24 mouse cellular contexts compared by ENCODE assay signal in the genomic region with DNA sequence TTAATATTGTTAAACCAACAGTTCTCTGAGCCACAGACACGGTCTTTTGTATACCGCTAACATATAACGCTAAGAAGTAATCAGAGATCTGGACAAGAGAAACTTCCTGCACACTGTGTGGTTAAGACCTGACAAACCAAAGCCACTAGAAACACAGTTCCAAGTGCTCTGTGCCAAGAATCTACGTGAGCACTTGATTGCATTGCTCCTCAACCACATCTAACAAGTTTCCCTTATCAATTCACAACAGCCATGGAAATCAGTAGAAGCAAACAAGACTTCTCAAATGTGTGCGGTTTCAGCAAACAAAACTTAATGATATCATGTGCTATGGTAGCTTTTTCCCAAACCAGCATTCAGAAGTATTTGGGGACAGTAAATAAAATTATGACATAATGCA. TPM values are rescaled to one million over a fixed set of nuclear protein-coding genes. Genes with fewer than 3 reads are reported as not detected.
DNase-seq lines count a peak whose midpoint lies in the region; ATAC-seq and TF ChIP-seq lines count a peak whose summit lies in the region.
"Had no signal": no experiment of that assay in that cellular context is flagged by ENCODE, and none has a peak within 500 bp of the region (broad histone marks: within the 10 kb centered on the region; RNA-seq: fewer than 3 reads in every experiment).

No protein-coding gene starts in this region.

- 28% methylated on average over 5 of the region's 5 CpGs for WGBS in liver, embryonic 13.5 days (ENCODE audit: insufficient replicate concordance)

- no peak overlapping the region for H3K27ac ChIP-seq in MEL (ENCODE audit: control insufficient read depth, low read depth, low read length)
- no peak overlapping the region for H3K27ac ChIP-seq in liver, embryonic 13.5 days
- H3K27ac ChIP-seq in gastrocnemius, adult 2 months, result no peak overlapping the region
- H3K27ac ChIP-seq: forebrain, embryonic 10.5 days; heart, embryonic 15.5 days; hindbrain, embryonic 14.5 days; layer of hippocampus, adult 2 months; stomach, embryonic 15.5 days had no signal

- H3K4me3 ChIP-seq in MEL (ENCODE audit: control insufficient read depth in 1 of 2, insufficient read depth in 1 of 2, low read depth in 2 of 2, low read length in 2 of 2), result no peak overlapping the region
- H3K4me3 ChIP-seq in liver, embryonic 13.5 days (replicated peaks), result no peak overlapping the region
- H3K4me3 ChIP-seq in gastrocnemius, adult 2 months, result no peak overlapping the region
- H3K4me3 ChIP-seq: forebrain, embryonic 10.5 days; heart, embryonic 15.5 days; layer of hippocampus, adult 2 months; stomach, embryonic 15.5 days had no signal

- no peaks in the 10 kb centered on the region for H3K27me3 ChIP-seq in MEL (ENCODE audit: control insufficient read depth in 1 of 2, insufficient read depth in 2 of 2, low read length in 2 of 2)
- H3K27me3 ChIP-seq in liver, embryonic 13.5 days, result no peaks in the 10 kb centered on the region
- H3K27me3 ChIP-seq: heart, embryonic 15.5 days; stomach, embryonic 15.5 days had no signal

- ATAC-seq in liver, embryonic 13.5 days (ENCODE audit: low read depth), result peak; percentile 55; the same call in 1 of the 2 replicates
- ATAC-seq in megakaryocyte-erythroid progenitor cell, adult 5-6 weeks (replicated peaks; ENCODE audit: low FRiP score, low TSS enrichment, poor library complexity, severe bottlenecking), result peak; percentile 92
- ATAC-seq in activated CD4-positive, CD25-positive, alpha-beta regulatory T cell, adult 4 months, result no peak
- ATAC-seq: forebrain, postnatal 0 days had no signal

- no peak for TF ChIP-seq CTCF in MEL (IDR thresholded peaks at IDR 0.05 in 2 of 3, conservative IDR thresholded peaks at IDR 0.05 in 1 of 3; ENCODE audit: control insufficient read depth in 1 of 3, insufficient read depth in 1 of 3, low read depth in 2 of 3, low read length in 3 of 3, poor library complexity in 1 of 3, severe bottlenecking in 1 of 3)
- no peak for TF ChIP-seq CTCF in gastrocnemius, adult 2 months (IDR thresholded peaks at IDR 0.05)

- H3K4me2 ChIP-seq in liver, embryonic 13.5 days, result no peak overlapping the region
- H3K4me2 ChIP-seq: heart, embryonic 15.5 days; hindbrain, embryonic 14.5 days; midbrain, embryonic 11.5 days; stomach, embryonic 15.5 days had no signal

- intact Hi-C loops in gastrocnemius, adult 2 months (cut with DNase I), result no loop called here

- H3K9me3 ChIP-seq in MEL (replicated peaks; ENCODE audit: insufficient read depth, low read length), result no peaks in the 10 kb centered on the region
- no peaks in the 10 kb centered on the region for H3K9me3 ChIP-seq in liver, embryonic 13.5 days (replicated peaks)
- H3K9me3 ChIP-seq: forebrain, embryonic 10.5 days; heart, embryonic 15.5 days; stomach, embryonic 15.5 days had no signal

- H3K79me2 ChIP-seq in MEL (ENCODE audit: control insufficient read depth, insufficient read depth, low read length, poor library complexity), result no peaks in the 10 kb centered on the region

- H3K9ac ChIP-seq in MEL (ENCODE audit: control insufficient read depth, low read depth, low read length, poor library complexity, severe bottlenecking), result no peak overlapping the region
- H3K9ac ChIP-seq in liver, embryonic 13.5 days, result no peak overlapping the region
- H3K9ac ChIP-seq: forebrain, postnatal 0 days; heart, embryonic 15.5 days; hindbrain, embryonic 14.5 days; stomach, embryonic 15.5 days had no signal

- no peak for TF ChIP-seq POLR2A in MEL (IDR thresholded peaks at IDR 0.05; ENCODE audit: control insufficient read depth in 1 of 2, insufficient read depth in 1 of 2, low read depth in 1 of 2, low read length in 2 of 2, poor library complexity in 1 of 2)

- TF ChIP-seq EP300 in MEL (IDR thresholded peaks at IDR 0.05; ENCODE audit: low read depth in 1 of 2, low read length in 2 of 2), result peak; percentile 86 to 93

- H3K36me3 ChIP-seq in MEL (ENCODE audit: control insufficient read depth in 1 of 2, insufficient read depth in 2 of 2, low read length in 2 of 2), result peaks cover 0 to 21% of the 10 kb centered on the region in 2 experiments; a peak in 2 of 4 replicates
- H3K36me3 ChIP-seq in liver, embryonic 13.5 days, result peaks cover 48% of the 10 kb centered on the region

- TF ChIP-seq RAD21 in MEL (IDR thresholded peaks at IDR 0.05; ENCODE audit: low read depth, low read length), result no peak

- DNase-seq in 416B (ENCODE audit: low read depth) (peak; percentile 94), MEL (ENCODE audit: low read depth, low spot score) (peak; percentile 95)
- no peak for DNase-seq in liver, embryonic 13.5 days
- DNase-seq in gastrocnemius, adult 2 months, result no peak
- no peak for DNase-seq in adrenal gland, adult (ENCODE audit: inconsistent age in 2 of 2, low spot score in 1 of 2)
- DNase-seq: cerebellum, adult 11-12 months; cerebellum, postnatal 10 days; forebrain, postnatal 0 days; gastrocnemius, postnatal 36 days; heart, postnatal 36 days; kidney, adult 9 months; kidney, postnatal 14 days; lung, postnatal 4 days; right cerebral cortex, postnatal 4 days had no signal

- H3K4me1 ChIP-seq in MEL (ENCODE audit: control insufficient read depth in 1 of 2, insufficient read depth in 2 of 2, low read length in 2 of 2), result peaks cover 3 to 18% of the 10 kb centered on the region in 2 experiments; a peak in 3 of 4 replicates
- H3K4me1 ChIP-seq in liver, embryonic 13.5 days (replicated peaks), result peaks cover 12% of the 10 kb centered on the region
- H3K4me1 ChIP-seq: forebrain, embryonic 10.5 days; heart, embryonic 15.5 days; stomach, embryonic 15.5 days had no signal

TF ChIP-seq in MEL, 35 proteins besides CTCF, POLR2A, EP300 and RAD21 (continues in another document):
- no peak for TF ChIP-seq NRF1 (IDR thresholded peaks at IDR 0.05; ENCODE audit: insufficient read depth, low read depth, low read length, poor library complexity, severe bottlenecking)
- peak; percentile 81 for TF ChIP-seq MAX (IDR thresholded peaks at IDR 0.05; ENCODE audit: low read length)
- TF ChIP-seq MAZ (IDR thresholded peaks at IDR 0.05; ENCODE audit: low read depth, low read length), result no peak
- TF ChIP-seq MAFK (IDR thresholded peaks at IDR 0.05; ENCODE audit: borderline replicate concordance, low read depth, low read length), result peak; percentile 92
- peak; percentile 55; the same call in 1 of the 2 replicates for TF ChIP-seq ZNF384 (IDR thresholded peaks at IDR 0.05; ENCODE audit: low read depth, low read length)
- TF ChIP-seq USF1 (IDR thresholded peaks at IDR 0.05; ENCODE audit: low read depth, low read length), result no peak
- peak; percentile 96 for TF ChIP-seq GATA1 (IDR thresholded peaks at IDR 0.05; ENCODE audit: low read depth, low read length)
- peak; percentile 89 for TF ChIP-seq BHLHE40 (IDR thresholded peaks at IDR 0.05; ENCODE audit: borderline replicate concordance, low read depth, low read length)
- TF ChIP-seq NELFE (IDR thresholded peaks at IDR 0.05; ENCODE audit: low read depth, low read length), result no peak
- peak; percentile 96 for TF ChIP-seq TCF12 (IDR thresholded peaks at IDR 0.05; ENCODE audit: low read depth, low read length)
- peak; percentile 67; the same call in 1 of the 2 replicates for TF ChIP-seq MYB (IDR thresholded peaks at IDR 0.05; ENCODE audit: low read depth, low read length)
- peak; percentile 93 for TF ChIP-seq ETS1 (IDR thresholded peaks at IDR 0.05; ENCODE audit: low read depth, low read length)
- TF ChIP-seq MEF2A (IDR thresholded peaks at IDR 0.05; ENCODE audit: extremely low read depth, insufficient replicate concordance, low read depth, low read length, poor library complexity, severe bottlenecking), result no peak
- no peak for TF ChIP-seq JUND (IDR thresholded peaks at IDR 0.05; ENCODE audit: low read depth, low read length)
- peak; percentile 100 for TF ChIP-seq RCOR1 (IDR thresholded peaks at IDR 0.05; ENCODE audit: low read depth, low read length)
- TF ChIP-seq SIN3A (IDR thresholded peaks at IDR 0.05; ENCODE audit: low read length), result peak; percentile 88
- peak; percentile 81; the same call in 1 of the 2 replicates for TF ChIP-seq MXI1 (IDR thresholded peaks at IDR 0.05; ENCODE audit: low read depth, low read length)
- no peak for TF ChIP-seq POLR2AphosphoS2 (IDR thresholded peaks at IDR 0.05; ENCODE audit: low read length)

RNA-seq across cellular contexts. Expression of gene Mia3, which starts 7.1 kb away (rescaled TPM):
- total RNA-seq in MEL (2012; rRNA removed), result 46.9 and 47.6 TPM in 2 replicates
- polyA plus RNA-seq in MEL (2012; ENCODE audit: insufficient read depth in 1 of 2, insufficient read length in 2 of 2, low read depth in 1 of 2, low replicate concordance in 2 of 2, missing spikeins in 1 of 2), result 10 to 100 TPM in 1 of 2 experiments, not detected in 1; 50.1 TPM
- polyA plus RNA-seq in liver, embryonic 13.5 days (2015; fragmentation: Nextera tagmentation; extraction: Ambion mirVana), result 29.8 and 37.0 TPM in 2 replicates
- total RNA-seq in megakaryocyte-erythroid progenitor cell, adult 5-6 weeks (2014; fragmentation: Nextera tagmentation), result 43.2 and 49.3 TPM in 2 replicates
- total RNA-seq in megakaryocyte-erythroid progenitor cell, adult 5-6 weeks (2017), result 34.0 and 49.9 TPM in 2 replicates
- total RNA-seq in gastrocnemius, adult 2 months (2021), result 100 to 1,000 TPM; 169 to 229 TPM
- 100 to 1,000 TPM in 1 of 2 experiments, 10 to 100 TPM in 1; 84.5 to 109 TPM for polyA plus RNA-seq in activated CD4-positive, CD25-positive, alpha-beta regulatory T cell, adult 4 months (2017; shearing (Covaris generic))

RNA-seq across cellular contexts. Expression of gene Taf1a, which starts 26.5 kb away (rescaled TPM):
- 15.5 and 21.5 TPM in 2 replicates for total RNA-seq in MEL (2012; rRNA removed)
- polyA plus RNA-seq in MEL (2012; ENCODE audit: insufficient read depth in 1 of 2, insufficient read length in 2 of 2, low read depth in 1 of 2, low replicate concordance in 2 of 2, missing spikeins in 1 of 2), result 10 to 100 TPM in 1 of 2 experiments, not detected in 1; 23.8 TPM
- polyA plus RNA-seq in liver, embryonic 13.5 days (2015; fragmentation: Nextera tagmentation; extraction: Ambion mirVana), result 6.2 and 7.6 TPM in 2 replicates
- total RNA-seq in megakaryocyte-erythroid progenitor cell, adult 5-6 weeks (2014; fragmentation: Nextera tagmentation), result 17.1 and 21.7 TPM in 2 replicates
- 12.3 and 15.5 TPM in 2 replicates for total RNA-seq in megakaryocyte-erythroid progenitor cell, adult 5-6 weeks (2017)
- 1 to 10 TPM; 6.1 to 7.3 TPM for total RNA-seq in gastrocnemius, adult 2 months (2021)
- 10 to 100 TPM; 21.3 to 26.9 TPM for polyA plus RNA-seq in activated CD4-positive, CD25-positive, alpha-beta regulatory T cell, adult 4 months (2017; shearing (Covaris generic))

RNA-seq across cellular contexts. Expression of gene Hhipl2, which starts 55.7 kb away (rescaled TPM):
- 0.08 TPM in 1 of 2 replicates, not detected in the other for total RNA-seq in MEL (2012; rRNA removed)
- under 1 TPM in 1 of 2 experiments, not detected in 1; 0.63 TPM for polyA plus RNA-seq in MEL (2012; ENCODE audit: insufficient read depth in 1 of 2, insufficient read length in 2 of 2, low read depth in 1 of 2, low replicate concordance in 2 of 2, missing spikeins in 1 of 2)
- not detected in 2 replicates for polyA plus RNA-seq in liver, embryonic 13.5 days (2015; fragmentation: Nextera tagmentation; extraction: Ambion mirVana)
- total RNA-seq in megakaryocyte-erythroid progenitor cell, adult 5-6 weeks (2014; fragmentation: Nextera tagmentation), result not detected in 2 replicates
- 0.57 TPM in 1 of 2 replicates, not detected in the other for total RNA-seq in megakaryocyte-erythroid progenitor cell, adult 5-6 weeks (2017)
- total RNA-seq in gastrocnemius, adult 2 months (2021), result not detected
- not detected for polyA plus RNA-seq in activated CD4-positive, CD25-positive, alpha-beta regulatory T cell, adult 4 months (2017; shearing (Covaris generic))
- total RNA-seq: adrenal gland, adult 18-20 months; gastrocnemius, postnatal 36 days; heart, adult 8-10 months had no signal

Comparison
In these comparisons a context has a peak if more than half of its experiments do, and no peak if none do; other contexts are left out.
1. DNase-seq: peak in 416B (single experiment) and MEL (single experiment); none in liver, embryonic 13.5 days (single experiment), gastrocnemius, adult 2 months (single experiment) and adrenal gland, adult (0 of 2).